Mouse (Mus musculus) embryonic facial prominence, embryonic 13.5 days (tissue): ENCODE data around the gene Bcl11b. TPM values are rescaled to one million over a fixed set of nuclear protein-coding genes. Genes with fewer than 3 reads are reported as not detected.

Source experiments
- ATAC-seq: fragments of 200-750 bp; cut with Nextera tagmentation; 2 replicates; pipeline ENCODE4 v1.8.0; 2017; ENCODE audit warnings: low read depth; ENCODE audit not compliant: insufficient number of reproducible peaks, insufficient read depth, low FRiP score, low TSS enrichment
- H3K27ac ChIP-seq: fragments of 300-500 bp; sonication (generic); 2 replicates; pipeline ENCODE4 v1.5.1; 2015; ENCODE audit warnings: moderate library complexity, mild to moderate bottlenecking, inconsistent platforms
- H3K27me3 ChIP-seq: fragments of 300-500 bp; sonication (generic); 2 replicates; pipeline ENCODE4 v1.6.1; 2015; ENCODE audit warnings: mild to moderate bottlenecking, inconsistent platforms
- H3K36me3 ChIP-seq: fragments of 300-500 bp; sonication (generic); 2 replicates; pipeline ENCODE4 v1.6.1; 2015; ENCODE audit warnings: mild to moderate bottlenecking, inconsistent platforms
- H3K4me1 ChIP-seq: fragments of 300-500 bp; sonication (generic); 2 replicates; pipeline ENCODE4 v1.6.1; 2015; ENCODE audit warnings: inconsistent platforms
- H3K4me2 ChIP-seq: fragments of 300-500 bp; sonication (generic); 2 replicates; pipeline ENCODE4 v1.6.1; 2015; ENCODE audit warnings: moderate library complexity, mild to moderate bottlenecking, inconsistent platforms
- H3K4me3 ChIP-seq: fragments of 300-500 bp; sonication (generic); 2 replicates; pipeline ENCODE4 v1.5.1; 2015; ENCODE audit warnings: mild to moderate bottlenecking, inconsistent platforms
- H3K9ac ChIP-seq: fragments of 300-500 bp; sonication (generic); 2 replicates; pipeline ENCODE4 v1.6.1; 2015; ENCODE audit warnings: mild to moderate bottlenecking, inconsistent platforms
- H3K9me3 ChIP-seq: fragments of 300-500 bp; sonication (generic); 2 replicates; pipeline ENCODE4 v1.6.1; 2016; ENCODE audit warnings: inconsistent platforms
- WGBS: fragments of 180-500 bp; shearing (Covaris S2); methylation state at CpG from one replicate; pipeline ENCODE4 v1.1.7; 2015; ENCODE audit warnings: mixed read lengths; 5-methylcytosine and 5-hydroxymethylcytosine counted together
- polyA plus RNA-seq: library from polyadenylated mRNA; unstranded; fragments of >200 nt; fragmentation: Nextera tagmentation; extraction: Ambion mirVana; gene quantifications from 2 replicates; pipeline ENCODE4 v1.2.1, GENCODE M21; 2015

Bcl11b gene
- polyA plus RNA-seq, 1 experiment from 2014 or later: 40.6 TPM

- Histone ChIP-seq H3K4me3 (peak overlapping the region; percentile 97), H3K36me3 (no peaks in the 10 kb centered on the region), H3K9me3 (no peaks in the 10 kb centered on the region), H3K27ac (peak overlapping the region; percentile 57; the same call in 1 of the 2 replicates), H3K4me1 (peaks cover 83% of the 10 kb centered on the region), H3K4me2 (peak overlapping the region; percentile 93), H3K27me3 (no peaks in the 10 kb centered on the region), H3K9ac (peak overlapping the region; percentile 62; the same call in 1 of the 2 replicates)
- ATAC-seq: no peak
- 23% methylated on average over 3 of the region's 3 CpGs for WGBS
Measured at GRCm38 (mm10) chr12:107997241-107997640, 6.2 kb downstream of the Bcl11b start.

GRCm38 (mm10) chr12:107996773-107997172 lies 6.6 kb downstream of the Bcl11b start:
- H3K27me3 ChIP-seq: no peaks in the 10 kb centered on the region
- H3K4me3 ChIP-seq: no peak overlapping the region
- H3K4me2 ChIP-seq: peak overlapping the region; percentile 93
- no peaks in the 10 kb centered on the region for H3K9me3 ChIP-seq
- peak overlapping the region; percentile 57; the same call in 1 of the 2 replicates for H3K27ac ChIP-seq
- H3K4me1 ChIP-seq: peaks cover 88% of the 10 kb centered on the region
- H3K36me3 ChIP-seq: no peaks in the 10 kb centered on the region
- ATAC-seq: no peak
- WGBS: 20% methylated on average over 4 of the region's 4 CpGs
- H3K9ac ChIP-seq: peak overlapping the region; percentile 62; the same call in 1 of the 2 replicates

GRCm38 (mm10) chr12:107996216-107996615 lies 7.2 kb downstream of the Bcl11b start:
- no peak for ATAC-seq
- Histone ChIP-seq H3K9me3 (no peaks in the 10 kb centered on the region), H3K4me1 (peaks cover 93% of the 10 kb centered on the region), H3K27me3 (no peaks in the 10 kb centered on the region), H3K4me3 (no peak overlapping the region), H3K36me3 (no peaks in the 10 kb centered on the region), H3K9ac (no peak overlapping the region), H3K4me2 (peak overlapping the region; percentile 93; the same call in 1 of the 2 replicates), H3K27ac (no peak overlapping the region)
- 33% methylated on average over 6 of the region's 6 CpGs for WGBS

- H3K4me1 ChIP-seq: peaks cover 96% of the 10 kb centered on the region
- ATAC-seq: no peak
- WGBS: 41% methylated on average over 4 of the region's 4 CpGs
- no peaks in the 10 kb centered on the region for H3K27me3 ChIP-seq
- H3K9me3 ChIP-seq: no peaks in the 10 kb centered on the region
- no peak overlapping the region; the same call in 1 of the 2 replicates for H3K4me3 ChIP-seq
- H3K36me3 ChIP-seq: peaks cover 5% of the 10 kb centered on the region
- H3K9ac ChIP-seq: 0 out of 2 replicates have a peak overlapping the region, but pooled peaks have one; percentile 33
- peak overlapping the region; percentile 55; the same call in 1 of the 2 replicates for H3K27ac ChIP-seq
- peak overlapping the region; percentile 42 for H3K4me2 ChIP-seq
Measured at GRCm38 (mm10) chr12:107994421-107994820, 9.0 kb downstream of the Bcl11b start.

GRCm38 (mm10) chr12:107993029-107993428 lies 10.4 kb downstream of the Bcl11b start:
- no peaks in the 10 kb centered on the region for H3K9me3 ChIP-seq
- H3K4me1 ChIP-seq: peaks cover 99% of the 10 kb centered on the region
- no peak overlapping the region for H3K9ac ChIP-seq
- no peak for ATAC-seq
- no peak overlapping the region for H3K4me3 ChIP-seq
- no peaks in the 10 kb centered on the region for H3K27me3 ChIP-seq
- peaks cover 19% of the 10 kb centered on the region for H3K36me3 ChIP-seq
- peak overlapping the region; percentile 45; the same call in 1 of the 2 replicates for H3K27ac ChIP-seq
- WGBS: 57% methylated on average over 4 of the region's 4 CpGs
- peak overlapping the region; percentile 42 for H3K4me2 ChIP-seq

GRCm38 (mm10) chr12:107991191-107991590 lies 12.2 kb downstream of the Bcl11b start:
- Histone ChIP-seq H3K4me3 (no peak overlapping the region), H3K27me3 (no peaks in the 10 kb centered on the region), H3K9me3 (no peaks in the 10 kb centered on the region), H3K9ac (no peak overlapping the region), H3K4me2 (peak overlapping the region; percentile 41; the same call in 1 of the 2 replicates), H3K36me3 (peaks cover 27% of the 10 kb centered on the region), H3K4me1 (peaks cover 97% of the 10 kb centered on the region), H3K27ac (0 out of 2 replicates have a peak overlapping the region, but pooled peaks have one; percentile 55)
- no peak for ATAC-seq
- WGBS: 64% methylated on average over 11 of the region's 11 CpGs

- Histone ChIP-seq H3K9me3 (no peaks in the 10 kb centered on the region), H3K9ac (no peak overlapping the region), H3K4me2 (no peak overlapping the region), H3K36me3 (peaks cover 20% of the 10 kb centered on the region), H3K4me3 (no peak overlapping the region), H3K27ac (no peak overlapping the region), H3K4me1 (peaks cover 95% of the 10 kb centered on the region), H3K27me3 (no peaks in the 10 kb centered on the region)
- WGBS: 77% methylated on average over 8 of the region's 8 CpGs
- no peak for ATAC-seq
Measured at GRCm38 (mm10) chr12:107983211-107983610, 20.2 kb downstream of the Bcl11b start.

GRCm38 (mm10) chr12:107982306-107982705 lies 21.1 kb downstream of the Bcl11b start:
- Histone ChIP-seq H3K4me1 (peaks cover 96% of the 10 kb centered on the region), H3K4me2 (no peak overlapping the region; the same call in 1 of the 2 replicates), H3K9me3 (no peaks in the 10 kb centered on the region)

GRCm38 (mm10) chr12:107981231-107981630 lies 22.2 kb downstream of the Bcl11b start:
- WGBS: 13% methylated on average over 6 of the region's 6 CpGs
- H3K4me3 ChIP-seq: peak overlapping the region; percentile 41; the same call in 1 of the 2 replicates
- H3K4me1 ChIP-seq: peaks cover 97% of the 10 kb centered on the region
- H3K27ac ChIP-seq: peak overlapping the region; percentile 78; the same call in 1 of the 2 replicates
- H3K36me3 ChIP-seq: peaks cover 10% of the 10 kb centered on the region; the same call in 1 of the 2 replicates
- no peaks in the 10 kb centered on the region for H3K27me3 ChIP-seq
- peak overlapping the region; percentile 72; the same call in 1 of the 2 replicates for H3K9ac ChIP-seq
- H3K4me2 ChIP-seq: peak overlapping the region; percentile 76
- ATAC-seq: no peak
- H3K9me3 ChIP-seq: no peaks in the 10 kb centered on the region

More at GRCm38 (mm10) chr12:107982306-107982705, 21.1 kb downstream of the Bcl11b start:
- WGBS: 59% methylated on average over 9 of the region's 9 CpGs
- 0 out of 2 replicates have a peak overlapping the region, but pooled peaks have one; percentile 40 for H3K9ac ChIP-seq
- ATAC-seq: no peak
- H3K4me3 ChIP-seq: no peak overlapping the region
- H3K27ac ChIP-seq: 0 out of 2 replicates have a peak overlapping the region, but pooled peaks have one; percentile 71
- no peaks in the 10 kb centered on the region for H3K27me3 ChIP-seq
- H3K36me3 ChIP-seq: peaks cover 18% of the 10 kb centered on the region

GRCm38 (mm10) chr12:107980261-107980961 lies 23.0 kb downstream of the Bcl11b start:
- Histone ChIP-seq H3K27me3 (no peaks in the 10 kb centered on the region), H3K9me3 (no peaks in the 10 kb centered on the region), H3K27ac (peak overlapping the region; percentile 78), H3K36me3 (peaks cover 7% of the 10 kb centered on the region; the same call in 1 of the 2 replicates), H3K4me2 (peak overlapping the region; percentile 76), H3K4me3 (peak overlapping the region; percentile 41), H3K9ac (peak overlapping the region; percentile 72), H3K4me1 (peaks cover 97% of the 10 kb centered on the region)
- WGBS: 2% methylated on average over 51 of the region's 51 CpGs
- ATAC-seq: no peak; the same call in 1 of the 2 replicates

GRCm38 (mm10) chr12:107979710-107980260 lies 23.6 kb downstream of the Bcl11b start:
- peak overlapping the region; percentile 41 for H3K4me3 ChIP-seq
- H3K9ac ChIP-seq: peak overlapping the region; percentile 72
- peaks cover 99% of the 10 kb centered on the region for H3K4me1 ChIP-seq
- no peaks in the 10 kb centered on the region for H3K9me3 ChIP-seq
- no peak for ATAC-seq
- peak overlapping the region; percentile 76 for H3K4me2 ChIP-seq
- no peaks in the 10 kb centered on the region for H3K27me3 ChIP-seq
- WGBS: 5% methylated on average over 27 of the region's 28 CpGs
- peaks cover 4% of the 10 kb centered on the region; the same call in 1 of the 2 replicates for H3K36me3 ChIP-seq
- peak overlapping the region; percentile 78 for H3K27ac ChIP-seq
